Mouse (Mus musculus): ENCODE results near the gene Sost.
"Not testable (repeated sequence)": the region's sequence is repeated elsewhere in the genome, so short reads cannot be mapped to it uniquely, and the experiment has no call there.

The Sost gene

DNA sequence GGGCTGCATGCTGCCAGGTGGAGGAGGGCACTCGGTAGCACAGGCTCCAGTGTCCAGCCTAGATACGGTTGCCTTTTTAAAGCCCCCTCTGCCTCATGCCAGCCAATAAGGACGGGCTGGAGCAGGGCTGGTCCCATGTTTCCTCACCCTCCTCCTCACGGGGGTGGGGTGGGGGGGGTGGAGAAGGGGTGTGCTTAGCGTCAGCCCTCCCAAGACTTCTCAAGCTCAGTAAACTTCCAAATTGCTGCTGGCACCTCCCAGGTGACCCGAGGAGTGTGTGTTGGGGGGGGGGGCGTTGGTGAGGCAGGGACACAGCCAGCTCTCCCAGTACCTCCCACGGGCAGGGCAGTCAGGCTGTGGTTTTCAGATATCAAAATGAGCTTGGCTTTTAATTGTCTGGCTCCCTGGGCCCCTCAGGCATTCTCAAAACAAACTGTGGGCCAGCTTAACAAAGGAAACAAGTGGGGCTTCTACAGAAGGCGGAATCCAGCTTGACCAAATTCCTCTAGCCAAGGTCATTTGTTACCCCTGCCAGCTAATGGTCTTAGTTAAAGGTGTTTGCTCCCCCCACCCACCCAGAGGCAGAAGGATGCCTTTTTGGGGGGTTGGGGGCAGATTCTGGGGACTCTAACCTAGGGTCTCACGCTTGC is at the start of gene Sost:
TSS of gene Sost (minus strand) at position 51 of the 650 bp plus-strand sequence.
- no peak for DNase-seq (ENCODE audit: low spot score in 2 of 2)

DNA sequence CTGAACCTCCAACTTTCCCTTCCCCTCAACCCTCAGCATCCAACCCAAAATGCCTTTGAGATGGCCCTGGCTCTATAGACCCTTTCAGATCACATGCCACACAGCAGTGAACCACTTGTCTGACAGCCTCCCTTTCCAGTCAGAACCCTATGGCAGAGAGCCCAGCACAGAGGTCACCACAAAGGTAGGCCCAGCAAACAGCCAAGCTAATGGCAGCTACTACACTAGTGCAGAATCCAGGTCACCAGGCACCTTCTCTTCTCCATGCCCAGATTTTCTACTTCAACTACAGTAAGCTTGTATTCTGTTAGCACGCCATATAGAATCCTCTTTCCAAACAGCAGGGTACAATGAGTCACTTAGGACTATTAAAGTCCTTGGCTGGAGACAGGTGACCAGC is 49.3 kb upstream of the Sost start:
- no peak for DNase-seq (ENCODE audit: low spot score in 2 of 2)

DNA sequence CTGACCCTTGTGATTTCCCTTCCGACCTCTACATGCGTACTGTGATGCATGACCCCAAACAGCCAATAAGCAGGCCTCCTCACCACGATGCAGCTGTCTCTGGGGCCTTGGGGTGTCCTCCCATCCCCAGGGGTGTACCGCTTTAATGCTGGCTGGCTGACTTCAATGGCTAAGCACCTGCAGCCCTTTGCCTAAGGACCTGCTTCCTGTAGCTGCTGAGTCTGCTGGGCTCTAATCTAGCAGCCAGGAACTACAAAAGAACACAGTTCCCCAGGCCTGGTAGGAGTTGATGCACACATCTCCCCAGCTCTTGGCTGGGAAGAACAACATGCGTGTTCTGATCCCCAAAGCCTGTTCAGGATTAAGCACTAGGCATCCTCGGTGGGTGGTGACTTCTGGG is 48.7 kb upstream of the Sost start:
- no peak for DNase-seq (ENCODE audit: low spot score in 2 of 2)

DNA sequence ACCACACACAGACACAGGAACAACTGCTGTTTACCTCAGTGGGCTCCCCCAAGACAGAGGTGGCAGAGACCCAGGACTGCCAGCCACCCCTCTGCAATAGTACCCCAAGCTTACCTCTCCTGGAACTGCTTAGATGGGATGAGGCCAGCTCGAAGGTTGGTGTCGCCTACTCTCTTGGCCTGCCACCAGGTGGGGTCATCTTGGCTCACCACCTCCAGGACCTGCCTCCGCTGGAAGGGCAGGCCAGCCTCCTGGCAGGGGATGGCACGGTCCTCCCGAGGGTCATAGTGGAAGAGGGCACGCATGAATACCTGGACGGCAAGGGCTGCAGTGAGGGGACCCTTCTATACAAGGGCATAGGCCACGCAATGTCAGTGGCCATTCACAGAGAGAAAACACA is 46.4 kb upstream of the Sost start:
- no peak for DNase-seq (ENCODE audit: low spot score in 2 of 2)

GRCm38 (mm10) chr11:102011510-102011909 is 44.7 kb upstream of the Sost start:
- no peak for DNase-seq (ENCODE audit: low spot score in 2 of 2)

DNA sequence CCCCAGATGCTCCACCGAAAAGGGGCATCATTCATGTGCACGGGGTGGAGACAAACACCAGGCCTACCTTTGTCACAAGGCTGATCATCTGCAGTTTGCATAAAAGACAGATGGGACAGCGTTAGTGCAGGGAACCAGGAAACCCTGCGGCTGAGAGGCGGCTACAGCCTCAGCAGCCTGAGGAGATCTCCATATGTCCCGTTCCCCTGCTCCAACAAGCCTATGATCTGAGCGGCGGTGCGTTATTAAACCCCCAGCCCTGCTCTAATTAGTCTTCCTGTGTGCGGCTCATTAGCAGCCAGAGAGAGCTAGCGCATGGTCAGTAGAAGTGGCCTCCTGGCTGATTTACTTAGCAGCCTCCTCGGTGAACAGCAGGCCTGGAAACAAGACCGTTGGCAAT is 43.3 kb upstream of the Sost start:
- no peak for DNase-seq (ENCODE audit: low spot score in 2 of 2)

- DNase-seq (ENCODE audit: low spot score in 2 of 2) = no peak
Measured at GRCm38 (mm10) chr11:102008954-102009637, 42.3 kb upstream of the Sost start.

- no peak for DNase-seq (ENCODE audit: low spot score in 2 of 2)
Measured at GRCm38 (mm10) chr11:102008372-102008771, 41.6 kb upstream of the Sost start.

DNA sequence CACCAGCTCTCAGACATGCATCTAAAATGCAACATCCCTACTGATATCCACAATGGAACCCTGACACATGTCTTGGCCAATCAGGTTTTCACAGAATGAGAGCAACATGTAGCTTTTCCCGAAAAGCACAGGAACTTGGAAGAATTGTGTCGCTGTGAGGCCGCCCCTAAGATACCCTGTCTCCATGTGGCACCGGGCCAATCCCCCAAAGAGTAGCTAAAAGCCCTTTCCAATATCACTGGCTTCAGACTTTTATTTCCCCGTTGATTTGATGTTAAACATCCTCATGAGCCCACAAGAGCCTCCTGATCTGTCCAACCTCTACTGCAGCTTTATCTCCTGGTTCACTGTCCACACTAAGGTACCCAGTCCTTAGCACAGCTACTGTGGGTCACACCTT is 39.9 kb upstream of the Sost start:
- no peak for DNase-seq (ENCODE audit: low spot score in 2 of 2)

- DNase-seq (ENCODE audit: low spot score in 2 of 2) = no peak
Measured at GRCm38 (mm10) chr11:102006271-102006670, 39.5 kb upstream of the Sost start.

DNA sequence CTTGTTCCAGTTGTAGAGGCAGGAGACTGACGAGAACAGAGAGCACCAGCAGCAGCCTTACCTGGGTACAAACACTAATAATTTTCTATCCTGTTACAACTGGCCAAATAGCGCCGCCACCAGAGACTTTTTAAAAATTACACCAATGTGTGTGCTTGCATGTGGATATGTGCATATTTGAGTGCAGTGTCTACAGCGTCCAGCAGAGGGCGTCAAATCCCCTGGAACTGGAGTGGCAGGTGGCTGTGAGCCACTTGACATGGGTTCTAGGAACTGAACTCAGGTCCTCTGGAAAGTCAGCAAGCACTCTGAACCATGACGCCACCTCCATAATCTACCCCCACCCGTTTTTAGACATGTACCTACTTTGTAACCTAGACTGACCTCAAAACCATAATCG is 37.4 kb upstream of the Sost start:
- no peak for DNase-seq (ENCODE audit: low spot score in 2 of 2)

DNA sequence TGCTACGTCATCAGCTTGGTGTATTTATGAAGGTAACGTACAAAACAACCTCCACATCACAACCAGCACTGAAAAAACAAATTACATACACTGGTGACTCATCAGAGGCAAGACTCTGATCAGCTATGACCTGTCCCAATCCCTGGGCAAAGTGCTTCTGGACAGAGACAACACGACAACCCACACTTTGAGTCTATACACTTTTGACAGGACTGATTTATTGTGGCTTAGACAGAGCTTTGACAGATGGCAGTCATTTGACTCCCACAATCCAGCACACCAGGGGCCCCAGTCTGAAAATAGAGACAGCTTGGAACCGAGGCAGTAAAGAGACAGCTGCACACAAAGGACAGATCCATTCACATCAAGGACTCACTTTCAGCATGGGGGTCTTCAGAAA is 32.7 kb upstream of the Sost start:
- no peak for DNase-seq (ENCODE audit: low spot score in 2 of 2)

GRCm38 (mm10) chr11:101998258-101998657 is 31.4 kb upstream of the Sost start:
- no peak for DNase-seq (ENCODE audit: low spot score in 2 of 2)

- DNase-seq (ENCODE audit: low spot score in 2 of 2) = no peak
Measured at GRCm38 (mm10) chr11:101995938-101996337, 29.1 kb upstream of the Sost start.

DNA sequence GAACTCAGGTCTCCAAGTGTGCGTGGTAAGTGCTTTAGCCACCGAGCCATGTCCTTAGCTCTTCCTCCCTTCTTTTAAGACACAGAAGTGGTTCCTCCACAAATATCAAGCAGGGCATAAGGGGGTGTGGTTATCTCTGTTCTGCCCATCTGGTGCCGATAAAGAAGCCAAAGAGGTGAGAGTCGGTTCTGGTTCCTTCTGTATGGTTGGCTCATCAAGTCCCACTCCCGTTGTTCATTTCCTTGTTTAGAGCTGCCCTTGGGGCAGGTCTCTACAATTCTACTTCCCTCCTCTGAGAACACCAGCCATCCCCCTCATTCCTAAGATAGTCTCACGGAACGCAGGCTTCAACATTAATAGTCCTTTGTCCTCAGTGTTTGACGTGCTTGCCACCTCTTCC is 27.3 kb upstream of the Sost start:
- DNase-seq (ENCODE audit: low spot score in 2 of 2) = no peak

DNA sequence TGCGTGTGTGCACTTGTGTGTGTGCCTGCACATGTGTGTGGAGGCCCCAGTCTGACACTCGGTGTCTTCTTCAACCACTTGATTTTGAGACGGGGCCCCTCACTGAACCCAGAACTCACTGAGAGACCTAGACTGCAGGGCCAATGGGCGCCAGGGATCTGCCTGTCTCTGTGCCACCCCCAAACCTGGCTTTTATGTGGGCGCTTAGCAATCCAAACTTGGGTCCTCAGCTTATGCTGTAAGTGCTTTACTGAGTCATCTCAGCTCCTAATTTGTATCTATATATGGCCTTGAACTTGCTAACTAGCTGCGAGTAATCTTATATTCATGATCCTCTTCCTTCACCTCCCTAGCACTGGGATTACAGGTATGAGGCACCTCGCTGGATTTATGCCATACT is 25.6 kb upstream of the Sost start:
- no peak for DNase-seq (ENCODE audit: low spot score in 2 of 2)

DNA sequence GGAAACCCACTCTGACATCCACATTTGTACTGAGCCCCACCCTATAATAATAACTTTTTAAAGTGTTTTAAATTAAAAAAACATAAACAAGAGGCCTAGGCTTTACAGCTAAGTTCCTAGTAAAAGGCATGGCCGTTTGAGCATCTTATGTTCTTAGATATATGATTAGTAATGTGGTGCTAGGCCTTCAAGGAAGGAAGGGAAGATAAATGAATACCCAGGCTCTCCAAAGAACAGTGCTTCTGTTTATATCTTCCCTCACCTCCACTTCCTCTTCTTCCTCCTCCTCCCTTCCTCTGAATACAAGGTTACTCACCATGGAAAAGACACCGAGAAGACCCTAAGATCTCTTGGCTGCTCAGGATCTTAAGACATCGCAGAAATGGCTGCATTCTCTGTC is 25.0 kb upstream of the Sost start:
- no peak for DNase-seq (ENCODE audit: low spot score in 2 of 2)

GRCm38 (mm10) chr11:101990244-101990643 is 23.4 kb upstream of the Sost start:
- DNase-seq (ENCODE audit: low spot score in 2 of 2) = no peak

- DNase-seq (ENCODE audit: low spot score in 2 of 2) = no peak
Measured at GRCm38 (mm10) chr11:101986913-101987312, 20.1 kb upstream of the Sost start, which contains the start of gene Dusp3. TSS of gene Dusp3 (minus strand) at chr11:101987013.

- DNase-seq (ENCODE audit: low spot score in 2 of 2) = peak; percentile 48 to 69
Measured at GRCm38 (mm10) chr11:101985990-101986389, 19.2 kb upstream of the Sost start.

DNA sequence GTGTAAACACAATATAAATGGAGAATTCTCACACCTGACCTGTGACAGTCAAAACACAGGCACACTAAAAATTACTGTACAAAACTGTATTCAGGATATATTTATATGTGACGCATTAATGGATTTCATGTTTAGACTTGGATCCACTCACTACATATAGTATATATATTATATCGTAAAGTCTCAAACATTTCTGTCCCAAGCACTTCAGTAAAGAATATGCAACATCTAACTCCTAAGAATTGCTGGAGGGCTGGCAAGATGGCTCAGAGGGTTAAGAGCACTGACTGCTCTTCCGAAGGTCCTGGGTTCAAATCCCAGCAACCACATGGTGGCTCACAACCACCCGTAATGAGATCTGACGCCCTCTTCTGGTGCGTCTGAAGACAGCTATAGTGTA is 18.6 kb upstream of the Sost start:
- not testable (repeated sequence) for DNase-seq (ENCODE audit: low spot score in 2 of 2)

DNA sequence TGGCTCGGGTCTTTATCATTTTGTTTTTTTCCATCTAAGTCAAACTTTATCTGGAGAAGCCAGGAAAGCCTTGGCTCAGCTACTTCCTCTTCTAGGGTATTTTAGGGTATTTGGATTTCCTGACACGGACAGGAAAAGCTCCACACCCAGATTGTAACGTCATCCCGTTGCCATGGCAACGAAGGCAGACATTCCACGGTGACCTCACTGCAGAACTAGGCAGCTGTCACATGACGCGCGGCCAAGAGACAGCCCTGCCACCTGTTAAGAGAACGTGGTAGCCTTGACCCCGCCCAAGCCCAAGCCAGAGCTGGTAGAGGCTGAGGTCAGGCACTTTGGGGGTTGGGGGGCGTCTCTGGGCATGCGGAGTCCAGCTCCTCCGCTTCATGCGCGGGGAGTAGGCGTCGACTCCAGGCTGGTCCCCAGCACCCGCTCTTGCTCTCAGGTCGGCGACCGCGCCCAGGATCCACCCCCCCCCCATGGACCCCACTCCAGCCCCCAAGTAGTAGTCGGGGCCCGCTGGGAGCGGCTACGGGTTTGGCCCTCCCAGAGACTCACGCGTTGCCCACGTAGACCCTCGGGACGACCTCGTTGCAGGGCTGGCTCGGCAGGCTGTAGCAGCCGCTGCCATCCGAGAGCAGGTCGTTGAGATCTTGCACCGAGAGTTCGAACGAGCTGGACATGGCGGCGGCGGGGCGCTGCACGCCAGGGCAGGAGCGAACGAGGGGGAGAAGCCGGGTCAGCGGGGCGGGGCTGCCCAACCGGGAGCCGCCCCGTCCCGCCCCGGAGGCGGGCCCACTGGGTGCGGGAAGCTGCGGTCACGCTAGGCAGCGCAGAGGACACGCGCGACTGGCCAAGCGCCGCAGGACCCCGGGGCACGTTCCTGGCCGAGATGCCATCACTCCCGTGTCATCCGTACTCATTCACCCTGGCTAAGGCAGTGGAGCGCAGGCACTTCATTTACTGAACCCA is 17.5 kb upstream of the Sost start, which contains the start of gene Cfap97d1:
TSS of gene Cfap97d1 (plus strand) at position 226 of the 972 bp plus-strand sequence.
- DNase-seq (ENCODE audit: low spot score in 2 of 2) = peak; percentile 85 to 86
